Mouse (Mus musculus) lung, embryonic 14.5 days (tissue): ENCODE measurements around the gene Rexo5. TPM values are rescaled to one million over a fixed set of nuclear protein-coding genes. Genes with fewer than 3 reads are reported as not detected.
A peak's percentile ranks its signal among the peaks of the same experiment; 100 is the strongest.

Source experiments
- ATAC-seq: fragments of 200-750 bp; cut with Nextera tagmentation; 2 replicates; pipeline ENCODE4 v1.8.0; 2017; ENCODE audit warnings: mild to moderate bottlenecking, moderate TSS enrichment, moderate library complexity; ENCODE audit not compliant: insufficient read depth
- DNase-seq: peaks from one replicate; pipeline ENCODE4 v3.0.0-alpha.2; 2015
- H3K27ac ChIP-seq: fragments of 300-500 bp; sonication (generic); 2 replicates; pipeline ENCODE4 v1.5.1; 2014; ENCODE audit warnings: low read depth, mild to moderate bottlenecking, moderate library complexity
- H3K27me3 ChIP-seq: fragments of 300-500 bp; sonication (generic); 2 replicates; pipeline ENCODE4 v1.6.1; 2014; ENCODE audit warnings: low read length, control low read depth; ENCODE audit not compliant: insufficient read depth
- H3K36me3 ChIP-seq: fragments of 300-500 bp; sonication (generic); 2 replicates; pipeline ENCODE4 v1.6.1; 2014; ENCODE audit warnings: control low read depth; ENCODE audit not compliant: insufficient read depth
- H3K4me1 ChIP-seq: fragments of 300-500 bp; sonication (generic); 2 replicates; pipeline ENCODE4 v1.6.1; 2014; ENCODE audit warnings: antibody characterized with exemption, control low read depth; ENCODE audit not compliant: insufficient read depth
- H3K4me2 ChIP-seq: fragments of 300-500 bp; sonication (generic); 2 replicates; pipeline ENCODE4 v1.6.1; 2014; ENCODE audit warnings: mild to moderate bottlenecking
- H3K4me3 ChIP-seq: fragments of 300-500 bp; sonication (generic); 2 replicates; pipeline ENCODE4 v1.5.1; 2014; ENCODE audit warnings: low read depth, low read length
- H3K9ac ChIP-seq: fragments of 300-500 bp; sonication (generic); 2 replicates; pipeline ENCODE4 v1.6.1; 2014
- H3K9me3 ChIP-seq: fragments of 300-500 bp; sonication (generic); 2 replicates; pipeline ENCODE4 v1.6.1; 2016; ENCODE audit warnings: low read depth, low read length, control low read depth
- CTCF ChIP-seq: IDR thresholded peaks from 2 replicates; pipeline ENCODE4 v1.5.1; 2016; ENCODE audit warnings: antibody characterized with exemption, low read depth
- WGBS: fragments of 180-500 bp; shearing (Covaris S2); extraction: QIAGEN DNeasy Blood & Tissue Kit; methylation state at CpG from one replicate; pipeline ENCODE4 v1.1.7; 2014; 5-methylcytosine and 5-hydroxymethylcytosine counted together
- polyA plus RNA-seq: library from polyadenylated mRNA; unstranded; fragments of >200 nt; fragmentation: Nextera tagmentation; extraction: Ambion mirVana; gene quantifications from 2 replicates; pipeline ENCODE4 v1.2.1, GENCODE M21; 2014

The Rexo5 gene
- polyA plus RNA-seq, 1 experiment from 2014 or later: 27.5 TPM

DNA sequence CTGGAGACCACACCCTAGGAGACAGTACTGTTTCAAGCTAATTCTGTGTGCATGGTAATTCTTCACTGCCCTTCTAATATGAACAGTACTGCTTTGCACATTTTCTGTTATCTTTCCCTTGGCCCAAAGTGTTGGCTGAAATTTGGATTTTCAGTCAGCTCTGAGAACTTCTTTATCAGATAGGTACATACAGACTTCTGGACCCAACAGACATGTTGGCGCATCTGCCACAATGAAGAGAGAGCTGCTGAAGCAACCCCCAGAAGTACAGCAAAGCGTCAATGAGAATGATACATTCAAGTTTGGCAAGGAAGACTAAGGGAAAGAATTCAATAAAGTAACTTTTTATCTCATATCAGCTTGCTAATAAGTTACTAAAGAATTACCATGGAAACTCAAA lies 60.6 kb downstream of the Rexo5 start:
- Histone ChIP-seq H3K4me1 (no peaks in the 10 kb centered on the region), H3K36me3 (peaks cover 52% of the 10 kb centered on the region), H3K4me3 (no peak overlapping the region), H3K27me3 (no peaks in the 10 kb centered on the region), H3K9ac (no peak overlapping the region), H3K9me3 (no peaks in the 10 kb centered on the region), H3K4me2 (no peak overlapping the region), H3K27ac (no peak overlapping the region)
- WGBS: 99% methylated on average over 2 of the region's 2 CpGs
- no peak for DNase-seq
- no peak for ATAC-seq
- no peak for TF ChIP-seq CTCF

DNA sequence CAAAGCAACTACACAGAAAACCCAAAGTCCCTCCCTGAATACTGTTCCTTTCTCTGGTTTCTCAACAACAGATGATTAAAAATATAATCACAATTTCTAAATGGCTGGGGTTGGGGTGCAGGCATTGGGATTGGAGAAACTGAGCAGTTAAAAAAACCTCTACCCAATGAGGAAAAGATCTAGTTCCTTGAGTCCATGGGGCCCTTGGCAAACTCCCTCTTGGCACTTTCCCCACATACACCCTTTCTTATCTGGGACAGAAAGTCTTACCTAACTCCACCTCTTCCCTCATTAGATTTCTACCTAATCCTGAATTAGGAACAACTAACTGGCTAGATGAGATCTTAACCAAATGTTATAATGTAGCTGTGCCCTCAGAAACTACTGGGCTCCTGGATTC lies 61.2 kb downstream of the Rexo5 start:
- no peak for TF ChIP-seq CTCF
- H3K4me3 ChIP-seq: no peak overlapping the region
- no peaks in the 10 kb centered on the region for H3K9me3 ChIP-seq
- H3K9ac ChIP-seq: no peak overlapping the region
- no peak overlapping the region for H3K27ac ChIP-seq
- no peak for ATAC-seq
- no peak overlapping the region for H3K4me2 ChIP-seq
- H3K27me3 ChIP-seq: no peaks in the 10 kb centered on the region
- no peaks in the 10 kb centered on the region for H3K4me1 ChIP-seq
- peaks cover 54% of the 10 kb centered on the region for H3K36me3 ChIP-seq
- no peak for DNase-seq

DNA sequence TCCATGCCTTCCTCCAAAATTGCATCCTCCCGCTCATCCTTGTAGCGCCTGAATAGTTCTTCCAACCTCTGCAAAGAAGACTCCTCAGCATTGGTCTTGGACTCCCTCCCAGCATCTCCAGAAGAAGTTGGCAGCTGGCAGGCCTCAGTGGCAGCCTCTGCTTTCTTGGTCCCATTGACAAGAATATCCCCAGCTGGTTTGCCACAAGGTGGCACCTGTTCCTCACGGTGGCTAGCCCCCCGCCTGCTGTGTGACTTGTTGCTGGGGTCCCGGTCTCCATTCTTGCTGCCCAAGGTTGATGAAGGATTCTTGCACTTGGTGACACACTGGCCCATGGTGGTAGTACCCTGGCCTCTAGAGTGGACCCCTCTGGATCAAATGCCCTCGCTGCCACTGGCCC lies 65.7 kb downstream of the Rexo5 start:
- peaks cover 37% of the 10 kb centered on the region for H3K36me3 ChIP-seq
- H3K27ac ChIP-seq: no peak overlapping the region
- H3K4me1 ChIP-seq: no peaks in the 10 kb centered on the region
- no peak overlapping the region for H3K4me3 ChIP-seq
- H3K4me2 ChIP-seq: no peak overlapping the region
- no peak overlapping the region for H3K9ac ChIP-seq
- TF ChIP-seq CTCF: peak; percentile 34; the same call in 1 of the 2 replicates
- DNase-seq: peak; percentile 9
- no peak for ATAC-seq
- WGBS: 62% methylated on average over 6 of the region's 6 CpGs
- H3K27me3 ChIP-seq: no peaks in the 10 kb centered on the region
- no peaks in the 10 kb centered on the region for H3K9me3 ChIP-seq

DNA sequence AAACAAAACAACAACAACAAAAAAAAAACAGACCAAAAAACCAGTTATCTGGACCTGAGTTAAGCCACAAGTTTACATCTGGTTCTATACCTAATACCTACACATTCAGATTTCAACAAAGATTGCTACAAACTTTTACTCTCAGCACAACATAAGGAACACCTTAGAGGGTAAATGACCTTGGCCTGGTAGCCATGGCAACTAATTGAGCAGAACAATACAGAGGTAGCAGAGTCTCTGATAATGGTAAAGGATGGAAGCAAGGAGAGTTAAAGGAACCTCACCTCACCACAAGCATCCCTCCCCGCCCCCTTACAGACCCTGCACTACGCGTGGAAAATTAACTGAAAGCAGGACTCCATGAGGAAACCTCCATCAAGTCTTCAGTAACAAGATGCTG lies 66.3 kb downstream of the Rexo5 start:
- Histone ChIP-seq H3K9ac (no peak overlapping the region), H3K4me1 (no peaks in the 10 kb centered on the region), H3K4me2 (no peak overlapping the region), H3K36me3 (peaks cover 33% of the 10 kb centered on the region), H3K27me3 (no peaks in the 10 kb centered on the region), H3K9me3 (no peaks in the 10 kb centered on the region), H3K4me3 (no peak overlapping the region), H3K27ac (no peak overlapping the region)
- 82% methylated on average over 3 of the region's 3 CpGs for WGBS
- TF ChIP-seq CTCF: no peak
- no peak for DNase-seq
- ATAC-seq: no peak

DNA sequence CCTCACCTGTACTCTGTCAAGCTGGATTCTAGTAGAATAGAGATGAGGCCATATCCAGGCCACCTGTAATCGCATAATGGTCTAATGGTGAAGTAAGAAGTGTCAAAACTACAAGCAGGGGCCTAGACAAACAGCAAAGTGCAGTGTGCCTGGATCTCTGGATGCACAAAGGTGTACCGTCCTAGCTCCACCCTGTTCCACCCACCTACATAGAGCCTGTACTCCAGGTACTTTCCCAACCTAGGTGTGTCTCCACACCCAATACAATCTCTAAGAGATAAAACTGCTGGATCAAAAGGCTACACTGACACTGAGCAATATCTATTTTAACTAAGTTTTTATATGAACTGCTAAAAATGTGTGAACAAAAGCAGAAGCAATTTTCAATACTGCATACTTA lies 66.7 kb downstream of the Rexo5 start:
- TF ChIP-seq CTCF: no peak
- 79% methylated on average over 2 of the region's 2 CpGs for WGBS
- ATAC-seq: no peak

DNA sequence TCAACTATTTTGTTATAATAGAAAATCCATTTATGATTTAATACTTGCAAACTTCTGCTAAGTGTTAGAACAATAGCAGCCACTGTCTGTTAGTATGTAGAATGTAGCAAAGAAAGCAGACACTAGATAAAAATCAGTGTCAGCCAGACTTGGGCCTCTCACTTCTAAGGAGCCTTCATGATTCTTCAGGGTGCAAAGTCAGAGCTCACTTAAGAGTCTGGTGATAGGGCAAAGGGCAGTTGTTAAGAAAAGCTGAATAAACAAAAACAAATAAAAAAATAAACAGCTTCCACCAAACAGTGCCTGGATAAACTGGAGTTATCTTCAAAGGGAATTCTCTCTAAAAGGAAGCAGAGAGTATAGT lies 67.1 kb downstream of the Rexo5 start:
- H3K4me3 ChIP-seq: no peak overlapping the region
- no peak for ATAC-seq

More for the DNA sequence above, 66.7 kb downstream of the Rexo5 start:
- Histone ChIP-seq H3K4me1 (no peaks in the 10 kb centered on the region), H3K27me3 (no peaks in the 10 kb centered on the region), H3K4me2 (no peak overlapping the region), H3K9me3 (no peaks in the 10 kb centered on the region), H3K27ac (no peak overlapping the region), H3K4me3 (no peak overlapping the region), H3K36me3 (peaks cover 33% of the 10 kb centered on the region), H3K9ac (no peak overlapping the region)
- DNase-seq: no peak

DNA sequence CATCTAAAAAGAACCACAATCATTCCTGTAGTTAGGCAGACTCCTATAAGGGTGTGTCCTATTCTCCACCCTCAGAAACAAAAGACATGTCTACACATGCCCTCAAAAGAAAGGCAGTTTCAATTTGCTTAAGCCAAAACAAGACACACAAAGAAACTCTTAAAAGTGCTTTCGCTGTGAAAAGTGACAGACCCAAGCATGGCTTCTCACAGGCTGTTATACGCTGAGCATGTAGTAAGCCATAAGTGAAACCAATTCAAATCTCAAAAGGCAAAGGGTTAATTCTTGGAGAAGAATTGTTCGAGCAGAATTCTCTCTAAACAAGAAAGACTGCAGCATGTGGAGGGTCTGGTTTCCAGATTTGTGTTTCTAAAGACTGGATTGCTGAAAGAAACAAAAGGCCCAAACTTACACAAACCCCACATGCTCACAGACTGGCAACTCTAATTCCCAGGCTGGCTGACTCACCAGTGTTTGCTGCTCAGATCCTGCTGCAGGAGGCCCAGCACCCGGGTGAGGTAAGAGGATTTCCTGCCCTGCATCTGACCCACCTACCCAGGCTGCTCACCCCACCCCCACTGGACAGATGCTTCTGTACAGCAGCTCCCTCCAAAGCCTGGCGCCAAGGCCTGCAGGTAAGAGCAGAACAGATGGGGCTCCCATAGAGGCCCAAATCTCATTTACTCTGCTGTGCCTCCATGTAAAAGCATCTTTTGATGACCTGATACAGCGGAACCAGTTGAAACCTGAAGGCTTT lies 67.7 kb downstream of the Rexo5 start:
- H3K9ac ChIP-seq: no peak overlapping the region
- no peak for TF ChIP-seq CTCF
- peak overlapping the region; percentile 71 for H3K27ac ChIP-seq
- peak; percentile 62 for DNase-seq
- H3K36me3 ChIP-seq: peaks cover 27% of the 10 kb centered on the region
- no peaks in the 10 kb centered on the region for H3K9me3 ChIP-seq
- ATAC-seq: peak; percentile 85
- H3K4me2 ChIP-seq: no peak overlapping the region
- H3K4me3 ChIP-seq: no peak overlapping the region
- no peaks in the 10 kb centered on the region for H3K27me3 ChIP-seq
- no peaks in the 10 kb centered on the region for H3K4me1 ChIP-seq
- WGBS: 29% methylated on average over 6 of the region's 6 CpGs

More for the DNA sequence above, 67.1 kb downstream of the Rexo5 start:
- no peaks in the 10 kb centered on the region for H3K27me3 ChIP-seq
- DNase-seq: no peak
- no peak overlapping the region for H3K4me2 ChIP-seq
- H3K4me1 ChIP-seq: no peaks in the 10 kb centered on the region
- peak overlapping the region; percentile 71; the same call in 1 of the 2 replicates for H3K27ac ChIP-seq
- no peak for TF ChIP-seq CTCF
- peaks cover 31% of the 10 kb centered on the region for H3K36me3 ChIP-seq
- H3K9me3 ChIP-seq: no peaks in the 10 kb centered on the region
- no peak overlapping the region for H3K9ac ChIP-seq
